Comparison of ENCODE assay signal across 21 mouse cellular contexts in the genomic region with DNA sequence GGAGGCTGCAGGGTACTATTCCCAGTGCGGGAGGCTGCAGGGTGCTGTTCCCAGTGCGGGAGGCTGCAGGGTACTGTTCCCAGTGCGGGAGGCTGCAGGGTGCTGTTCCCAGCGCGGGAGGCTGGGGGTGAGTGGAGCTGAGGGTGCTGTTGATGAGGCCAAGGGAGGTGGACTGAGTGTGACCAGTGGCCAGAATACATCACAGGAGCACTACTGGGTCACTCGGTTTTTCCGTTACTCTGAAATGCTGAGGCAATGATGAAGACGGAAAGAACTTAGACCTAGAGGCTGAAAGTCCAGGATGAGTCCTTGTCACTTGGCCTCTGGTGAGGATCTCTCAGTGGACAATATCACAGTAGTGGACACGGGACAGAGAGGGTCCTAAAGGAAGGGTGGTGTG.
"Had no signal": no experiment of that assay in that cellular context is flagged by ENCODE, and none has a peak within 500 bp of the region (broad histone marks: within the 10 kb centered on the region; RNA-seq: fewer than 3 reads in every experiment).

No protein-coding gene starts in this region.

- H3K27me3 ChIP-seq: liver, embryonic 12.5 days; liver, embryonic 15.5 days; lung, embryonic 15.5 days; megakaryocyte, embryonic 14.5 days; midbrain, embryonic 13.5 days; neural tube, embryonic 13.5 days; stomach, embryonic 15.5 days had no signal

- H3K4me3 ChIP-seq: layer of hippocampus, adult 2 months; liver, embryonic 12.5 days; liver, embryonic 15.5 days; lung, embryonic 15.5 days; megakaryocyte, embryonic 14.5 days; midbrain, embryonic 10.5 days; midbrain, embryonic 13.5 days; myocyte; neural tube, embryonic 13.5 days; stomach, embryonic 15.5 days had no signal

- H3K9ac ChIP-seq: liver, embryonic 12.5 days; liver, embryonic 15.5 days; lung, embryonic 15.5 days; midbrain, embryonic 13.5 days; neural tube, embryonic 13.5 days; stomach, embryonic 15.5 days had no signal

- H3K27ac ChIP-seq: layer of hippocampus, adult 2 months; liver, embryonic 12.5 days; liver, embryonic 15.5 days; lung, embryonic 15.5 days; midbrain, embryonic 10.5 days; midbrain, embryonic 13.5 days; neural tube, embryonic 13.5 days; stomach, embryonic 15.5 days had no signal

- H3K4me1 ChIP-seq: lung, embryonic 15.5 days; midbrain, embryonic 10.5 days; midbrain, embryonic 13.5 days; neural tube, embryonic 13.5 days; stomach, embryonic 15.5 days had no signal

- H3K4me2 ChIP-seq: liver, embryonic 12.5 days; liver, embryonic 15.5 days; lung, embryonic 15.5 days; midbrain, embryonic 13.5 days; neural tube, embryonic 13.5 days; stomach, embryonic 15.5 days had no signal

- ATAC-seq: liver, embryonic 12.5 days; midbrain, embryonic 13.5 days; midbrain, embryonic 16.5 days had no signal

- H3K9me3 ChIP-seq: liver, embryonic 12.5 days; liver, embryonic 15.5 days; lung, embryonic 15.5 days; megakaryocyte, embryonic 14.5 days; midbrain, embryonic 10.5 days; midbrain, embryonic 13.5 days; neural tube, embryonic 13.5 days; stomach, embryonic 15.5 days had no signal

- DNase-seq: kidney, adult 18-20 months; kidney, postnatal 10 days; layer of hippocampus, adult 9-11 months; lung, adult 18-20 months; lung, postnatal 10 days; lung, postnatal 36 days; retina, postnatal 1 day; right cerebral cortex, postnatal 25 days; spleen, adult 18-20 months; thymus, postnatal 25 days had no signal
